2 mouse cellular contexts compared by ENCODE assay signal in the genomic region with DNA sequence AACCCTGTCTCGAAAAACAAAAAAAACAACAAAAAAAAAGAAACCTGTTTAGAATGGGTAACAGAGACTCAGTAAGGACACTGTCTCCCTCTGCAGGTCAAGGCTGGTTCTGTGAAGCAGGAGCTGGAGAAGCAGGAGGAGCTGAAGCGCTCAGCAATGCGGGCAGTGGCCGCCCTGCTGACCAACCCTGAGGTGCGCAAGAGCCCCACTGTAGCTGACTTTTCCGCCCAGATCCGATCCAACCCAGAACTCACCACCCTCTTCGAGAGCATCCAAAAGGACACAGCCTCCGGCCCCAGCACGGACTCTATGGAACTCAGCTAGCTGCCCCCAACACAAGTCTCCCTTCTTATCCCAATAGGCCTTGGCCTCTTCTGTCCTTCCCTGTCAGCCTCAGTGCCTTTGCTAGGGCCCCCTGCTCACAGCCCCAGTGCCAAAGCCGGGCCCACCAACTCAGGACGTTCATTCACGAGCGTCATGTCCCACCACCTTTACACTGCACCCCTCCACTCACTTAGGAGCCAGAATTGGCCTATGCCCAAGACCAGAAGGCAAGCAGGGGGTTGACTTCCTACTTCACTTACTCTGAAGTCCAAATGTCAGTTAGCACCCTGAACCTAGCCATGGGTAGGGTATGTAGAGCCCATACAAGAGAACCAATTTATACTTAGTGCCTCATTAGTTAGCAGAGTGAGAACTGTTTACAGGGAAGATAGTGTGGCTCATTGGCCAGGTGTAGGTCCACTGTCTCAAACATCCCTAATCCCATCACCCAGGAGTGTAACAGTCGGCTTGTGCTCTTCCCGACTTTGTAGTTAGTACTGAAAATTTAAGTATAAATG.
TF ChIP-seq lines count a peak whose summit lies in the region.

No protein-coding gene starts in this region.

TF ChIP-seq in C2C12, 6 proteins besides CTCF, POLR2A, EP300 and RAD21:
- TF ChIP-seq MAX (IDR thresholded peaks at IDR 0.05), result no peak
- no peak for TF ChIP-seq USF1 (IDR thresholded peaks at IDR 0.05; ENCODE audit: low read depth)
- TF ChIP-seq MYOG (IDR thresholded peaks at IDR 0.05; ENCODE audit: control insufficient read depth, extremely low read depth, insufficient read length), result no peak
- no peak for TF ChIP-seq FOSL1 (IDR thresholded peaks at IDR 0.05; ENCODE audit: insufficient read depth, low read length, poor library complexity, severe bottlenecking)
- TF ChIP-seq MYOD1 (IDR thresholded peaks at IDR 0.05; ENCODE audit: control insufficient read depth, insufficient read length, low read depth), result no peak
- TF ChIP-seq CEBPB (IDR thresholded peaks at IDR 0.05; ENCODE audit: low read depth), result no peak
TF ChIP-seq in C2C12: peak in this region for 0.

TF ChIP-seq in myocyte, 11 proteins besides CTCF, POLR2A, EP300 and RAD21:
- no peak for TF ChIP-seq CEBPB (IDR thresholded peaks at IDR 0.05; ENCODE audit: insufficient read depth, poor library complexity, severe bottlenecking)
- no peak for TF ChIP-seq MYOG (IDR thresholded peaks at IDR 0.05; ENCODE audit: control insufficient read depth in 1 of 3, insufficient read depth in 1 of 3, insufficient read length in 2 of 3, low read depth in 2 of 3)
- TF ChIP-seq POLR2AphosphoS2 (IDR thresholded peaks at IDR 0.05; ENCODE audit: insufficient read length, low read depth), result peak; percentile 73
- no peak for TF ChIP-seq E2F4 (IDR thresholded peaks at IDR 0.05; ENCODE audit: insufficient read depth)
- no peak for TF ChIP-seq USF1 (IDR thresholded peaks at IDR 0.05; ENCODE audit: low read depth)
- no peak for TF ChIP-seq TCF12 (IDR thresholded peaks at IDR 0.05; ENCODE audit: insufficient read depth, poor library complexity, severe bottlenecking)
- TF ChIP-seq MYOD1 (IDR thresholded peaks at IDR 0.05; ENCODE audit: control insufficient read depth in 1 of 3, insufficient read length in 2 of 3, low read depth in 2 of 3), result no peak
TF ChIP-seq in myocyte: peak in this region for 1.
